Mouse (Mus musculus) adrenal gland, postnatal 10 days (tissue): ENCODE results near the gene Foxb2. TPM values are rescaled to one million over a fixed set of nuclear protein-coding genes. Genes with fewer than 3 reads are reported as not detected.
"Not testable (repeated sequence)": the region's sequence is repeated elsewhere in the genome, so short reads cannot be mapped to it uniquely, and the experiment has no call there.

Experiments used
- DNase-seq: peaks from one replicate; pipeline ENCODE4 v3.0.0; 2021; ENCODE audit warnings: mixed read lengths
- long read RNA-seq, 2 experiments: library from polyadenylated mRNA; stranded (forward); transcript quantifications; one replicate each; pipeline ENCODE4 v2.0.0; 2021
- total RNA-seq, 2 experiments: library from RNA; stranded (reverse); gene quantifications; 2 replicates each; pipeline ENCODE4 v1.2.3; 2021

Gene Foxb2
- not detected for total RNA-seq
- long read RNA-seq, experiment 1 = 0 reads
- long read RNA-seq, experiment 2 = 0 reads

- no peak for DNase-seq
These were observed at the start of gene Foxb2 for GRCm38 (mm10) chr19:16873221-16873861. Foxb2 (minus strand) TSS chr19:16873805.

DNA sequence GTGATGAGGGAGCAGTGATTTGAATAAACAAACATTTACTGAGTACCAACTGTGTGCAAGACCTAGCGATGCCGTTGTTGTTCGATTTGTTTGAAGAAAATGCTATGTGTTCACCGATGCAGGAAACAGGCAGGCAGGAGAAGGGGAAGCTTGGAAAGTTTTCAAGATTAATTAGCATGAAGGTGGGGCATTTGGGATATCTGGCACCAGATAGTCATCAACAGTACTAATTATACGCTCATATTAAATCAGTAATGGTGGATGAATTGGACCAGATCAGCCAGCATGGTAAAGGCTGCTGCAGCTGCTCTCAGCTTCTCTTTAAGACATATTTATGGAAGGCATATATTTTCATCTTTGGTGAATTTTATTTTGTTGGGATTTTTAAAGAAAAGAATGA, 37.9 kb upstream of the Foxb2 start:
- DNase-seq = no peak

- peak; percentile 55 for DNase-seq
These were observed 29.5 kb upstream of the Foxb2 start for GRCm38 (mm10) chr19:16903106-16903505.

GRCm38 (mm10) chr19:16899716-16900115, 26.1 kb upstream of the Foxb2 start:
- no peak for DNase-seq

DNA sequence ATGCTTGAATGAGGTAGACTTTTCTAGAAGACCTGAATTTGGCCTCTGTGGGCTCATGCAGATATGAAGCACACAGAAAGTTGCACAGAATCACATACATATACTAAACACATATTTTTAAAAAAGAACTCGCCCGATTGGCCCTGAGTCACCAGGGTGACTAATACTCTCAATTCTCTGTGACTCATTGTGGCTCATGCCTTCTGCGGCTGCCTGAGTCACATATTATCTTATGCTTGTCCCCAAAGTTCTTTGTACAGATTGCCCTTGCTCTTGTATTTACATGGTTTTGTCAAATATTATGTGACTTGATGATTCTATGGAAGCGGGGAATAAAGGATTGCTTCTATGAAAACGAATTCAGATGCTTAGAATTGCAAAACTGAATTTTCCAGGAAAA, 25.0 kb upstream of the Foxb2 start:
- DNase-seq = peak; percentile 34

DNA sequence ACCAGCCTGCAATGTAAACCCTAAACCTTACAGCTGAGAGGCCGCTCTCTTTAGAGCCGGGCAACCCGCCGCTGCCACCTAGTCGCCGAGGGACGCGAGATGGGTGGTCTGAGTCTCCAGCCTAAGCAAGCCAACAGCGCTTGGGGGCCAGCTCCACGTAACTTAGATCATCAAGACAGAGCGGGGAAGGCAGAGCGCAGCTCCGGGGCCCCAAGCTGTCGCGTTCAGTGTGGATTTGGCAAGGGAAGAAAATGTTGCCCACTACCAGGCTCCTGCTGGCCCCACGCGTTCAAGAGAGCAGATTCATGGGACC, 2.8 kb upstream of the Foxb2 start:
- DNase-seq = no peak

GRCm38 (mm10) chr19:16875631-16876457, 2.2 kb upstream of the Foxb2 start:
- DNase-seq = no peak

GRCm38 (mm10) chr19:16874991-16875540, 1.5 kb upstream of the Foxb2 start:
- DNase-seq = no peak

- peak; percentile 15 for DNase-seq
These were observed 597 bp upstream of the Foxb2 start for GRCm38 (mm10) chr19:16873942-16874861.

GRCm38 (mm10) chr19:16872331-16873180, 1.0 kb downstream of the Foxb2 start:
- DNase-seq = peak; percentile 21

DNA sequence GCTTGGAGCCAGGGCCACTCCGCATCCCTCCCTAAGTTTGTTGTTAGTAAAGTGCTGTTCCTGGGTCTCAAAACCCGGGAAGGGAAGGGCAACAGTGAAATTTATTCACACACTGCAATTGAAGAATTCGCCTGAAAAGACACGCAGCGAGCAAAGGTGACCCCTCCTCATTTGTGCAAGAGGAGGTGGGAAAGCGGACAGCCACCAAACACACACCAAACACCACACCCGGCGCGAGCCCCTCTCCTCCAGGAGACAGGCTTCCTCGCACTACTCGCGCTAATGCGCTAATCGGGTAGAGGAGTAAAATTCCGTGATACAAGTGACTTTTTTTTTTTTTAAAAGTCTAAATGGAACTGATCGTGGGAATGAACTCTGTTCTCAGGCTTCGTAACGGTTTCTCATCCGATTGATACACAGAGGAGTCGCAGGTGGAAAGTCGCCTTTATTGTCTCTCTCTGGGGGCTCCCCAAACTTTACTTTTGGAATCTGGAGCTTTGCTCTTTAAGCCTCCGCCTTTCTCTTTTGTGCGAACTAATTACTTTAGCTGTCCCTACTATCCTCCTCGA, 2.3 kb downstream of the Foxb2 start:
- DNase-seq = no peak

DNA sequence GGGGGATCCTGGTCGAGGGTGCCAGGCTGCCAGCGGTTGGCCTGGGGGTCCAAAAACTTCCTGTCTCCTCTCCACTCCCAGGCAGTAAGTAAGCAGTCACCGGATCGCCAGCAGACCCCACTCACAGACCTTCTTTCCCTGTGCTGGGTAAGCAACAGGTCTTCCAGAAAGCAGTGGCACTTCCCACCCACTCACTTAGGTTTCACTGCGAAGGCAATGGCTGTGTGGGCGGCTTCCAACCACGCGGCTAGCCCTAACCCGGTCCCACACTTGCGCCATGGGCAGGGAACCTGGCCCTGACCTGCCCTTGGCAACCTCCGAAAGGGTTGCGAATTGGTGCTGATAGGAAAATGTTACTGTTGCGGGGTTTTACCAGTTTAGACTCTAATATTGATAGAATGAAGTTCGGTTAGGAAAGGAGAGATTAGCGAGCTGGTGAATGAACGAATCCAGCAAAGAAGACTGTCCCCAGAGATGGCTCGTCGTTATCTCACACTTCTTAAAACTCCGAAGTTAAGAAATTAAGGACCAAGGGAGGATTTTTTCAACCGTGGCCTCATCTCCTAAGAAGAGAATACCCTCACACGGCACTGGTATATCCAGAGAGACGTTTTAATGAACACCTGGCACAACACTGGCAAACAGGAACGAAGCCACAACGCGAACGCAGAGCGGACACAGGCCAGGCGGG, 3.0 kb downstream of the Foxb2 start:
- no peak for DNase-seq

DNA sequence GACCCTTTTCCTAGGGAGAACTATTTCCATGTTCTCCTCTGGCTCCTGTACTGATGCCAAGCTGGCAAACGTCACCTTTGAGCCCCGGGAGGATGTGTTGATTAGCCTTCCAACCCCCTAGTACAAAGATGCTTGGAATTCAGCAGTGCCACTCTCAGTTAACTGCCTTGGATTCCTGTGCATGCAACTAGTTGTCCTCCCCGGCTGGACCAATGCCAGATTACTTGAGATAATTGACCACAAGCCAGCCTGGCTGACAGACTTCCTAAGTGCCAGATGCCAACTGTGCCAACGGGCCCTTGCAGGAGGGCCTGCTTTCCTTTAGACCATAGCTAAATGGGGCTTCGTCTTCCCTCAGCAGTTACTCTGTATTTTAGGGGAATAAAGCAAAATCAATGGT, 5.1 kb downstream of the Foxb2 start:
- peak; percentile 31 for DNase-seq

GRCm38 (mm10) chr19:16858646-16859045, 15.0 kb downstream of the Foxb2 start:
- no peak for DNase-seq

DNA sequence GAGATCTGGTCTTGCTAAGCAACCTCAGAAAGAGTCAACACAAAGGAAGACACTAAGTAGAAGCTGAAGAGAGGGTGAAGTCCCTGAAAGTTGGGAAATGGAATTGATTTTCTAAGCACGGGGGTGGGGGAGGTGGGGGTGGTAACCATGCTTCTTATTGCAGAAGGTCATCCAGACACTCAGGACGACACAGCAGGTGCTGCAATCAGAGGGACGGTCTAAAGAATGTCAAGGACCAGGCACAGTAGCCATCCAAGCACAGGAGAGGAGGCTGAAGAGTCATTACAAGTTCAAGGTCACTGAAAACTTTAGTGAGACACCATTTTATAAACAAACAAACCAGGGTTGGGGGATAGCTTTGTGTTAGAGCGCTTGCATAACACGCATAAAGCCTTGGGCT, 16.9 kb downstream of the Foxb2 start:
- no peak for DNase-seq

DNA sequence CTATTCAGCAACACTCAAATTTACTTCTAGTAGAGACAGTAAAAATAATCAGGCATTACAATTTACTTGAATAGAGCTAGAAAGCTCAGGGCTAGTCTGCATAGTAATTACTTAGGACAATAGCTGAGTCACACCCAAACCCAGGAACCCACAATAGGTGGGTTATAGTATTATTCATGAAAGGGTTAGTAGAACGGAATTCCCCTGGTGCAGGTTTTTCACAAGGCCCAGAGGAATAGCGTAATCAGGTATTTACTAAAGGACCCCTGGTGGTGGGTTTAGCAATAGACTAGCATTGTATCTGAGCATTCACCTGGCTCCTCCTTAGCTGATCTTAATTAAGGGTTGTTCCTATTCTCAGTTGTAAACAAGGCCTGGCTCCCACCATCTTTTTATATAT, 29.5 kb downstream of the Foxb2 start:
- not testable (repeated sequence) for DNase-seq

GRCm38 (mm10) chr19:16841516-16842249, 31.9 kb downstream of the Foxb2 start:
- no peak for DNase-seq

- no peak for DNase-seq
These were observed 32.6 kb downstream of the Foxb2 start for GRCm38 (mm10) chr19:16841001-16841400.

DNA sequence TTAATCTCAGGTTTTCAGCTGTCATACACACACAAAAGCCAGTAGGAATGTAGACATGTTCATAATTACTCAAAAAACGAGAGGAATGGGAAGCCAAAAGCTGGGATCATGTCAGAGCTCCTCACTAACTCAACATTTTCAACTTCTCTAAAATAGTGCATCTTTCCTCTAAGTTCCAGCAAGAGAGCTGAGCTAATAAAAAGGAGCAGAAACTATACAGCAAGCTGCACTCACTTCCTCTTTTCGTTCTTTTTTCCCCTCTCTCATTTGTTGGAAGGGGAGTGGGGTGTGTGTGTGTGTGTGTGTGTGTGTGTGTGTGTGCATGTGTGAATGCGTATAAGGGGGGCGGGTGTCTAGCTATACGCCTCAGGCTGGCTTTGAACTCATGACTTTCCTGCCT, 45.9 kb downstream of the Foxb2 start:
- DNase-seq = no peak

GRCm38 (mm10) chr19:16825228-16825627, 48.4 kb downstream of the Foxb2 start:
- DNase-seq = no peak
